Mouse (Mus musculus): ENCODE data around the gene Psma4.

The Psma4 gene

GRCm38 (mm10) chr9:54990362-54990761 lies 39.8 kb downstream of the Psma4 start:
- no peak for DNase-seq

- no peak for DNase-seq
Observed at GRCm38 (mm10) chr9:54994381-54994780, 43.8 kb downstream of the Psma4 start.

- no peak for DNase-seq
Observed at GRCm38 (mm10) chr9:54995645-54996044, 45.1 kb downstream of the Psma4 start.

- DNase-seq, result no peak
Observed at GRCm38 (mm10) chr9:55003609-55004008, 53.0 kb downstream of the Psma4 start.

Data from kidney, postnatal 25 days (tissue).